Mouse (Mus musculus) mouse trophoblast stem cell (cell line): ENCODE measurements around the gene Rnf6.
"Not testable (repeated sequence)": the region's sequence is repeated elsewhere in the genome, so short reads cannot be mapped to it uniquely, and the experiment has no call there.

Source experiments
- in situ Hi-C, 2 experiments: fragments of 300-500 bp; cut with MseI, MboI; formaldehyde crosslinking; loops; 2 replicates in 1 of 2; 3 replicates in 1 of 2; pipeline ENCODE4 v1.15.1; 2025

Gene Rnf6

DNA sequence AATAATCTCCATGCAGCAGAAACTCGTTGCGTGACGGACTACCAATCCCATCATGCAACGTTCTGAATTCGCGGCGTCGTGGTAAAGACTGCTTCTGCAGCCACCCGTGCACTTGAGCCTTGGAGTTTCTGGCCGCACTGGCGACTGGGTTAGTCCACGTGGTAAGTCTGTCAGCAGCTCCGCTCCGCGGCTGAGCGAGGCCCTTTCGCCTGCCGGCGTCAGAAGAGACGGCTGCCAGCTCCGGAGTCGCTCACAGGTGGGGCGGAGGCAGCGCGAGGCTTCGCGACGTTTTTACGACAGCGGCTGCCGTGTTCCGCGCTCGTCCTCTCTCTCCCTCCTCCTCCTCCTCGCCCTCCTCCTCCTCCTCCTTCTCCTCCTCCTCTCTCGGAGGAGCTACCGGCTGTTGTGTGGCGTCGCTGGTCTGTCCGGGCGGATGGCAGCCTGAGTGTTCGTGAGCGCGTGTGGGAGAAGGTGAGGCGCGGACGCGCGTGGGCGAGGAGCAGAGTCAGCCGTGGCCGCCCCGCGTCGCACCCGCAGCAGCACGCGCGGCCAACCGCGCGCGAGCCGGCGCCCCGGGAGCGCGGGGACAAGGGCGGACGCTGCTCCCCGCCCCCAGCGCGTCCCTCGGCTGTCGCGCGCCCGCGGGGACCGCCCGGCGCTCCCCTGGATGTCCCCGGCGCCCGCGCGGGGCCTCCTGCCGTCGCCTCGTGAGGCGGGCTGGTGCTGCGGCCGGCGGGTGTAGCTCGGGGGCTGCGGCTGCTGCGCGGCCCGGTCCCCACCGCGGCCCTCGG is 9.7 kb upstream of the Rnf6 start, which contains the start of gene Cdk8:
Cdk8 (plus strand) TSS at position 367 of the 791 bp plus-strand sequence.
- in situ Hi-C loops, result no loop called here

DNA sequence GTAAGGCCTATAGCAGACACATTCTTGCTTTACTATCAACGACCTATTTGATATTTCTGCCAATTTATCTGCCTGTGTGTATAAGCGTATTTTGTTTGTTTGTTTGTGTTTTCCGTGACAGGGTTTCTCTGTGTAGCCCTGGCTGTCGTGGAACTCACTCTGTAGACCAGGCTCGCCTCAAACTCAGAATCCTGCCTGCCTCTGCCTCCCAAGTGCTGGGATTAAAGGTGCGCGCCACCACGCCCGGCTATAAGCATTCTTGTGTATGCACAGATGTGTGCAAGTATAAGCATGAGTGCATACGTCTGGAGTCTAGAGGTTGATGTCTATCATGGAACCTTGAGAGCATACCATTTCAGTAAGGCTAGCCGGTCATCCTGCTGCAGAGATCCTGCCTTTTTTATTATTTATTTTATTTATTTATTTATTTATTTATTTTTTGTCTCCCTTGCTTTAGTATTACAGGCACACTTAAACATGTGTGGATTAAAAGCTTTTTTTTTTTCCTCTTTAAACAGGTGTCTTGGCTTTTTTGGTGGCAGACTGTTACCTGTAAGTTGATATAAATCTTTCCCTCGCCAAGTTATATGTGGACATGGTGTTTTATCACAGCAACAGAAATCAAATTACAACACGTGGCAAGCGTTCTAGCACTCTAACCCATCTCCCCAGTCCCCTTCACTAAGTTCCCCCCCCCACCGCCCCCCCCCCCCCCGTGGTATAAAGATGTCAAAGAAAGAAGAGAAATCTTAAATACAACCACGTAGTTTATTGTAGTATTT is 8.7 kb upstream of the Rnf6 start:
- in situ Hi-C loops, result no loop called here

DNA sequence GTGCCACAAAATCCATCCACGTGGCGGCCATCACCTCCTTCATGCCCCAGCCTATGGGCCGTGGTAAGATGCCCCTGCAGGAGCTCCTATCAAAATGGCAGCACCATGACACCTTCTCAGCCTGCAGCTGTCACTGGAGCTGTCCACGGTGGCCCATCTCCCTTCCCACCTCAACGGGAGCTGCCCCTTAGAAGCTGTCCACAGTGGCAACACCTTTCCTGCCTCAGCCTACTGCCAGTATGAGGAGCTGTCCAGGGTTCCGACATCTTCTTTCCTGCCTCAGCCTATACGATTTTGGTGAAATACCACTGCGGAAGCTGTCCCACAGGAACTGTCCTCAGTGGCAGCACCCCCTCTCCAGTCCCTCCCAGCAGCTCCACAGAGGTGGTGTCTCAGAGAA is 6.1 kb upstream of the Rnf6 start:
- in situ Hi-C loops, result no loop called here

DNA sequence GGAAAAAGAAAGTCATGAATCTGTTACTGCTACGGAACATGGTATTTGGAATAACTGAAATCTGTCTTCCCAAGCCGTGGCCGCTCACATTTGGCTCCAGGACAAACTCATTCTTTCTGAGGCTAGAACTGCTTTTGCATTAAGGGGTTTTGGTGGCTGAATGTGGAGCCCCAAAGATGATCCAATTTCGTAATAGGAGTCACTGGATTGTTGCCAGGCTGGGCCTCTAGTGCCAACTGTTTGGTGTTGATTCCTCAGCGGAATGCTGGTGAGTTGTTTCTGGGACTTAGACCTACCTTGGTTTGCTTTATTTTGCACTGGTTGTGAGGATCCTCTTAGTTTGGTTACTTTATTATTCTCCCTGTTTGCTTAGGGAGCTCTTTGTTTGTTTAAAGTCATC is 2.4 kb upstream of the Rnf6 start:
- in situ Hi-C loops, result no loop called here

DNA sequence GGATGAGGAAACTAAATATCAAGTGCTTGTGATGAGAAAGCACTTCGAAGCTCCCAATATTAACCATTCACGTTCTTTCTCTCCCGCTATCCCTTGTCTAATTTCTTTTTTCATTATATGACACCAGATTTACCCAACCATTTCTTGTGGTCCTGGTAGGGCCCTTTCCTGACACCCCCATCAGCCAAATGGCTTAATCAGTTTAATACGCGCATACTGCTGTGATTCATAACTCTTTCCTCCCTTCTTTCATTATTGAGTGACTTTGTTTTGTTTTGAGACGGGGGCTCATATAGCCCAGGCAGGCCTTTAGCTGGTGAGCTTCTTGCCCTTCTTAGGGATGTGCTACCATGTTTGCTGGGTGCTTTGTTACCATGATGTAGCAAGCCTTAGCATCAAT is 367 bp upstream of the Rnf6 start:
- in situ Hi-C loops, result no loop called here

DNA sequence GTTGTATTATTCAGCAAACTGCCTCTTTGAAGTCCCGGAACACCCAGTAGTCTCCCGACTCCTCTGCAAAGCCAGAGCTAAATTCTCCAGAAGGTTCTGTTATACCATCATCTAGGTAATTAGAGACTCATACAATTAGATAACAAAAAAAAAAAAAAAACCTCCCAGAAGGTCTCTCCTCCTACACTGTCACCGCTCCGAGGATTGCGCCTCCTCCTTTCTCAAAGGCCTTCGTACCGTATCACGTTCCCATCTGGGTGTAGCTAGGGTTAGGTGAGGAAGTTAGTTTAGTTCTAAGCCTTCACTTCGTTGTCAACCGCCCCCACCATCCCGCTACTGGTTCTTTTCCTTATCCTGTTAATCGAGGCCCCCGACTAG is 865 bp downstream of the Rnf6 start:
- in situ Hi-C loops, result no loop called here

DNA sequence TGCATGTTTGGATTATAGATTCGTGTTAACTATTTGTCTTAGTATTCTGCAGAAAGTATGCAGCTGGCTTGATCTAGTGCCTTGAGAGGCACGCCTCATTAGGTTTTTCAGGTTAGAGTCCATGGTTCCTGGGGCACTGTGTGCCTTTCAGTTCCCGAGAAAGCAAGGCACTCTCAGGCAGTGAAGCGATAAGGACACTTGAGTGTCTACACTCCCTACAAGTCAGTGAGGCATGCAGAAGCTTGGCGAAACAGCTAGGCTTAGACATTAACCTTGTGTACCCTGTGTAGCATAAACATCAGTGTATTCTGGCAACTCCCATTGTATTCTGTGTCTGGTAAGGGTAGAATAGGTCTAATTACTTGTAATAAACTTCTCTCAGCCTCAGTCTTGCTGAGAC is 15.8 kb downstream of the Rnf6 start:
- in situ Hi-C loops, result no loop called here

DNA sequence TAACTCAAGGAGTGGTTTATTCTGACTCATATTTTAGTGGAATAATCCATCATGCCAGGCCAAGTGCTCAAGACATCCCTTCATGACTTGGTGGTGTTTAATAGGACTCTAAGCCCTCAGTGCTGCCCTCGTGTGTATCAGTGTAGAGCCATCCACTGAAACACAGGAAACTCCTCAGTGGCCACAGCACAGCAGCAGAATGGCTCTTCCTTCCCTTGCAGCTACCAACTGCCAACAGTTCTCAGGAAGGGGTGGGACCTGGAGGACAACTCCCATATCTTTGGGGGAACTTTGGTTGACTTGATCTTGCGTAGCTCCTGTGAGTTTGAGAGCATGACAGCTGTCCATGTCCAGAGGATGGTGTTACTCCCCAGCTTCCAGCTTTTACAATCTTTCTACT is 17.4 kb downstream of the Rnf6 start:
- in situ Hi-C loops, result no loop called here

DNA sequence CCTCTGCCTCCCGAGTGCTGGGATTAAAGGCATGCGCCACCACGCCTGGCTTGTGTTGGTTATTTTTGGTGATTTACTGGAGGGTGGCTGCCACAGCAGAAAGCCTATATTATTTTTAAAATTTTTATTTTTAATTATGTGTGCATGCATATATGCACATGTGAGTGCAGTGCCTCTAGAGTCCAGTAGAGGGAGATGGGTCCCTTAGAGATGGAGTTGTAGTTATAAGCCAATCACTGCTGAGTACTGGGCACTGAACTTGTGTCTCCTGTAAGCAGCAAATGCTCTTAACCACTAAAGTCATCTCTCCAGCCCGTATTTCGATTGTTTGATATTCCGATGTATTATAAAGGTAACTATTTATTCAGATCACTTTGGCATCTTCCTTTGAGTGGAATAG is 20.8 kb downstream of the Rnf6 start:
- in situ Hi-C loops, result no loop called here

DNA sequence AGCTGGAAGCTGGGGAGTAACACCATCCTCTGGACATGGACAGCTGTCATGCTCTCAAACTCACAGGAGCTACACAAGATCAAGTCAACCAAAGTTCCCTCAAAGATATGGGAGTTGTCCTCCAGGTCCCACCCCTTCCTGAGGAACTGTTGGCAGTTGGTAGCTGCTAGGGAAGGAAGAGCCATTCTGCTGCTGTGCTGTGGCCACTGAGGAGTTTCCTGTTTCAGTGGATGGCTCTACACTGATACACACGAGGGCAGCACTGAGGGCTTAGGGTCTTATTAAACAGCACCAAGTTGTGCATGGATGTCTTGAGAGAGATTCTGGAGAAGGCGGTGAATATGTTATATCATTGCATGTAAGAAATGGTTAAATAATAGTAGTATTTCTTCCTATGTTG is 21.8 kb downstream of the Rnf6 start:
- in situ Hi-C loops, result no loop called here

DNA sequence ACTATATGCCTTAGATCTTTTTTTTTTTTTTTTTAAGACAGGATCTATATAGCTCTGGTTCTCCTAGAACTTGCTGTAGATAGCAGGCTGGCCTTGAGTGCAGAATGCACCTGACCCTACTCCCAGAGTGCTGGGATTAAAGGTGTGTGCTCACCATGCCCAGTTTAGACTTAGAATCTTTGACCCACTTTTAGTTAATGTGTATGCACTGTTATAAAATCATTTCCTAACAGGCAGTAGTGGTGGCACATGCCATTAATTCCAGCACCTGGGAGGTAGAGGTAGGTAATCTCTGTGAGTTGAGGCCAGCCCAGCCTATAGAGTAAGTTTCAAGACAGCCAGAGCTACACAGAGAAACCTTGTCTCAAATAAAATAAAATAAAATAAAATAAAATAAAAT is 22.3 kb downstream of the Rnf6 start:
- in situ Hi-C loops, result no loop called here

DNA sequence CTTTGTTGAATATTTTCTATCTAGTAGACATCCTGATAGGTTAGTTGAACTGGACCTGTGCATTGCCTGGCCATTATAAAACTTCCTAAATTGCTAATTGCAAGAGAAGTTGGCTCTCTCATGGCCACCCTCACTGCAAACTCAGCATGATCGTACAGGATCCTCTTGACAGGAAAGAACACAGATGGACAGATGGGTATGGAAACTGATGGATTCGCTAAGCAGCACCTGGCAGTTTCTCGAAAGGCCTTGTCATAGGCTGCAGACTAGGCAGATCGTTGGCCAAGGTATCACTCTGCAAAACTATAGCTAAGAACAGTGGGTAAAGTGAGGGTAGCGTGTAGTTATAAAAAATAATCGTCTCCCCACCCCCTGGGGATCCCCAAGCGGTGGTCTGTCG is 28.0 kb downstream of the Rnf6 start:
- in situ Hi-C loops, result no loop called here

DNA sequence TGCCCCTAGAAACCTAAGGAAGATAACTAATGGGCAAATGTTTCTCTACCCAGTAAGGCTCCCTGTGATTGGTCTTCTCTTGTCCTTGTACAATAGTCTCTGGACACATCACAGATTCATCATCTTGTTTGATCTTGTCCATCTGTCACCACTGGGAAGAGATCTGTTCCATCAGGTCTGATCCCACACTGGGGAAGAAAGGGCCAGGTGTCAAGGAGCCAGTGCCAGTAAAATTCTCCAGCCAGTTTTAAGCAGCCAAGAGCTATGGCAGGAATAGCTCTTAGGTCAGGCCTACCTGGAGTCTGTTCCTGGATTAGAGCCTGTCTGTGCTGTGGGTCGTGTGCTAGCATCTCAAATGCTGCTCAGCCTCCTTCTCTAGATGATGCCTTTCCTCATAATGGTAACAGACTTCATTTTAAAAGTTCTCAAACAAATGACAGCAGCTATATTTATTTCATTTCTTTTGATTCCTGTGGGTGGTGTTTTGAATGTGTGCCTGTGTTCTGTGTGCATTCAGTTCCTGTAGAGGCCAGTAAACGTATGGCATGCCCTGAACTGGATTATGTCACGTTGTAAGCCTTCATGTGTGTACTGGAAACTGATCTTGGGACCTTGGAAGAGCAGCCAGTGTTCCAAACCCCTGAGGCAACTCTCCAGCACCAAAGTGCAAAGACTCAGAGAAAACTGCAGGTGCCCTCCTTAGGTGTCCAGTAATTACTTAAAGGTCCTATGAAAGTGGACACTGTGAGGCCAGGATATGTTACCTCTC is 30.7 kb downstream of the Rnf6 start:
- in situ Hi-C loops, result no loop called here

DNA sequence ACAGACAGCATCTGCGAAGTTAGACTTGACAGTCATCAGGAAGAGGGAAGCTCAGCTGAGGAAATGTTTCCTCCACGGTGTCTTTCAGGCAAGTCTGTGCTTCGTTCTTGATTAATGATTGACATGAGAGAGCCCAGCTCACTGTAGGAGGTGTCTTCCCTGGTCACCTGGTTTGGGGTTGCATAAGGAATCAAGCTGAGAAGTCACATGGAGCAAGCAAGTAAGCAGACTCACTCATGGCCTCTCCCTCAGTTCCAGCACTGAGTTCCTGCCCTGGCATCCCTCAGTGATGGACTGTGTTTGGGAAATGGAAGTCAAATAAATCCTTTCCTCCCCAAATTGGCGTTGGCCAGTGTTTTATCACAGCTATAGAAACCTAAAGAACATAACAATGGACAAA is 31.3 kb downstream of the Rnf6 start:
- in situ Hi-C loops, result no loop called here

DNA sequence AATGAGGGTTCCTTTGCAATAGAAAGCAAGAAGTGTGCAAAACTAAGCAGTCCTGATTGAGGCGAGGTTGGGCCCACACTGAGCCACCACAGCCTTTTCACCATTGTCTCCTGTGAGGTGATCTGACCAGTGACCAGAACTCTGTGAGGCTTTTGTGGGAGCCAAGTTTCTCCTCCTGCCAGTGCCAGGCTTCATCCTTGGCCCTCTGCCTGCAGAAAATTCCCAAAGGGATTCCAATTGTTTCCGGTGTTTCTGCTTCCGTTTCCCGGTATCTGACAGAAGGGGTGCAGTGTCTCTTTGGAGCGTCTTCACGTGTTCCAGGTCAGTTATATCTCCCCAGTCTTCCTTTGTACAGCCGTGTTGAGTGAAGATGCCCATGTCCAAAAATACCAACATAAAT is 32.6 kb downstream of the Rnf6 start:
- in situ Hi-C loops, result loop anchor here in 1 of 2 experiments (10.0 kb wide), 1 partner anchor 116 kb away; no protein-coding TSS in a partner anchor

DNA sequence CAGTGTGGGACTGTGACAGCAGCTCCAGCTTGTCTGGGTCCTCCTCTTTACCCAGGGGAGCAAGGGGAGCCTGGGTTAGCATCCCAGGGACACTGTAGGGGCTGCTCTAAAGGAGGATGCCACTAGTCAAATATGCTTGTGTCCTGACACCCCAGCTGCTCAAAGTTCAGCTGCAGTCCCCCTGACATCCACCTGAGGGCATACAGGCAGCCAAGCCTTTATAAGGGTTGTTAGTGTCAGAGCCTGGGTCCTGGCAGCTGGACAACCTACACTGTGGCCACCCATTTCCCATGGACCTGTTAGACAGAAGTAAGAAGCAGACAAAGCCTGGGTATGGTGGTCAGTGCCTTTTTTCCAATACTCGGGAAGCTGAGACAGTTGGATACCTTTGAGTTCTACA is 33.2 kb downstream of the Rnf6 start:
- in situ Hi-C loops, result loop anchor here in 1 of 2 experiments (10.0 kb wide), 1 partner anchor 117 kb away; no protein-coding TSS in a partner anchor

DNA sequence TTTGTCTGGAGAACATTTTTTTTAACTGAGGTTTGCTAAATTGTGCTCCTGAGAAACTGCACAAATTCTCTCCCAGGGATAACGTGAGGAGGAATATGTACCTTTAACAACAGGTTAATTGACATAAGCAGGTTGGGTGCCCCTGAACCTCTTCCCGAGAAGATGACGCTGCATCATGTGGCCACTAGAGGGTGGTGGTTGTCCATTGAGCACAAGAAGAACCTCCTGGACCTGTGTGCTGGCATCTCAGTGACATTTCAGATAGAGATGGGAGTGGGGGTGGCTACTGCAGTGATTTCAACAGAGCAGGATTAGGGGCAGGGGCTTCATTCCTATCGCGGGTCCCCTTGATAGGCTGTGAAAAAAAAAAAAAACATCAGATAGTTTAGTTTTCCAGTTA is 33.9 kb downstream of the Rnf6 start:
- in situ Hi-C loops, result loop anchor here in 1 of 2 experiments (10.0 kb wide), 1 partner anchor 117 kb away; no protein-coding TSS in a partner anchor

DNA sequence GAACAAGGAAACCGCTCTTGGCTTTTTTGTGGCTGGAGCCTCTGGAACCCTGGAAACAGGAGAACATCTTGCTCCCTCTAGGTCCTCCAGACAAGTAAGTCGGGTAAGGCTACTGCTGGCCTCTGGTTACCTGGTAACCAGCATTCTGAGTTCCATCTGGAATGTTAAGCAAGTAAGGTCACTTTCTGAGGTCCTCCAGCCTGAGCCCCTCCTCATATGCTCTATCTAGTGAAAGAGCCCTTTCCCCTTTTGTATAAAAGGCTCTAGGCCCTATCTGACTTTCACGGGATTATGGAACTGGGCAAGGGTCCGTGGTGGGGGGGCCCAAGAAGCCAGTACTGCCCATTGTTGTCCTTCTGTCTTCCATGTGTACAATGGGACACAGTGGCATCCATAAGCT is 36.2 kb downstream of the Rnf6 start, which contains the start of gene 1700001J03Rik:
1700001J03Rik (minus strand) TSS at position 101 of the 400 bp plus-strand sequence.
- in situ Hi-C loops, result loop anchor here in 1 of 2 experiments (10.0 kb wide), 1 partner anchor 120 kb away; no protein-coding TSS in a partner anchor

DNA sequence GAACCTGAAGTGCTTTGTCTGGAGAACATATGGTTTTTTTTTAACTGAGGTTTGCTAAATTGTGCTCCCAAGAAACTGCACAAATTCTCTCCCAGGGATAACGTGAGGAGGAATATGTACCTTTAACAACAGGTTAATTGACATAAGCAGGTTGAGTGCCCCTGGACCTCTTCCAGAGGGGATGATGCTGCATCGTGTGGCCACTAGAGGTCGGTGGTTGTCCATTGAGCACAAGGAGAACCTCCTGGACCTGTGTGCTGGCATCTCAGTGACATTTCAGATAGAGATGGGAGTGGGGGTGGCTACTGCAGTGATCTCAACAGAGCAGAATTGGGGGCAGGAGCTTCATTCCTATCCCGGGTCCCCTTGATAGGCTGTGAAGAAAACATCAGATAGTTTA is 48.6 kb downstream of the Rnf6 start:
- in situ Hi-C loops, result not testable (repeated sequence)

DNA sequence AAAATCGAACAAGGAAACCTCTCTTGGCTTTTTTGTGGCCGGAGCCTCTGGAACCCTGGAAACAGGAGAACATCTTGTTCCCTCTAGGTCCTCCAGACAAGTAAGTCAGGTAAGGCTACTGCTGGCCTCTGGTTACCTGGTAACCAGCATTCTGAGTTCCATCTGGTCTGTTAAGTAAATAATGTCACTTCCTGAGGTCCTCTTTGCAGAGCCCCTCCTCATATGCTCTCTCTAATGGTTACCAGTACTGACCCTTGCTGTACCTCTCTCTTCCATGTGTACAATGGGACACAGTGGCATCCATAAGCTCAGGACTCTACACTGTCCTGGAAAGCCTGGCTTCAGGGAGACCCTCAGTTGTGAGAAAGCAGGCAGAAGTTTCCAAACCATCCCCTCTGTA is 50.7 kb downstream of the Rnf6 start, which contains the start of gene Gm6309:
Gm6309 (minus strand) TSS at position 101 of the 400 bp plus-strand sequence.
- in situ Hi-C loops, result not testable (repeated sequence)

DNA sequence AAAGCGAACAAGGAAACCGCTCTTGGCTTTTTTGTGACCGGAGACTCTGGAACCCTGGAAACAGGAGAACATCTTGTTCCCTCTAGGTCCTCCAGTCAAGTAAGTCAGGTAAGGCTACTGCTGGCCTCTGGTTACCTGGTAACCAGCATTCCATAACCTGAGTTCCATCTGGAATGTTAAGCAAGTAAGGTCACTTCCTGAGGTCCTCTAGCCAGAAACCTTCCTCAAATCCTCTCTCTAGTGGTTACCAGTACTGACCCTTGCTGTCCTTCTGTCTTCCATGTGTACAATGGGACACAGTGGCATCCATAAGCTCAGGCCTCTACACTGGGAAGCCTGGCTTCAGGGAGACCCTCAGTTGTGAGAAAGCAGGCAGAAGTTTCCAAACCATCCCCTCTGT is 60.9 kb downstream of the Rnf6 start, which contains the start of gene Gm5565:
Gm5565 (minus strand) TSS at position 101 of the 400 bp plus-strand sequence.
- in situ Hi-C loops, result not testable (repeated sequence)
